Mouse (Mus musculus): ENCODE measurements around the gene Pdgfb. TPM values are rescaled to one million over a fixed set of nuclear protein-coding genes. Genes with fewer than 3 reads are reported as not detected.

Gene Pdgfb
- polyA plus RNA-seq, 1 experiment from 2014 or later, result 3.3 TPM

DNA sequence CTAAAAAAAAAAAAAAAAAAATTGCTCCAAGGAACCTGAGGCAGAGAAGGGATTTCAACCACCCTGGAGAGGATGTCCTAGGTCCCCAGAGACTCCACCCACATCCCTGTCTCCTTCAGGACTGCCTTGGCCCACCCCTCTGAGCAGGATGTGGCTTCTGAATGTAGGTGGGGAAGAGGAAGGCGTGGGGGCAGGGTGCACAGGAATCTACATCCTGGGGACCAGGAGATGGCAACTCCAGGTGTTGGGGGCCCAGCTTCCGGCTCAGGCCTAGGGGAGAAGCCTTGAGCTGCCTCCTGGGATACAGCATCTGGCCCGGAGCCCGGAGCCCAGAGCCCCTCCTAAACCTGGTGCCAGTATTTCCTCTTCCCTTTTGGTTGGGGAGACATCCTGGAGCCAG is 35.3 kb upstream of the Pdgfb start:
- Histone ChIP-seq H3K4me1 (no peaks in the 10 kb centered on the region), H3K36me3 (no peaks in the 10 kb centered on the region), H3K4me2 (replicated peaks) (no peak overlapping the region), H3K9me3 (peaks cover 5% of the 10 kb centered on the region; the same call in 1 of the 2 replicates), H3K4me3 (no peak overlapping the region), H3K27me3 (replicated peaks) (no peaks in the 10 kb centered on the region; the same call in 1 of the 2 replicates), H3K27ac (no peak overlapping the region), H3K9ac (no peak overlapping the region)
- ATAC-seq (ENCODE audit: low FRiP score, low read depth), result no peak
- WGBS, result 84% methylated on average over 4 of the region's 4 CpGs

DNA sequence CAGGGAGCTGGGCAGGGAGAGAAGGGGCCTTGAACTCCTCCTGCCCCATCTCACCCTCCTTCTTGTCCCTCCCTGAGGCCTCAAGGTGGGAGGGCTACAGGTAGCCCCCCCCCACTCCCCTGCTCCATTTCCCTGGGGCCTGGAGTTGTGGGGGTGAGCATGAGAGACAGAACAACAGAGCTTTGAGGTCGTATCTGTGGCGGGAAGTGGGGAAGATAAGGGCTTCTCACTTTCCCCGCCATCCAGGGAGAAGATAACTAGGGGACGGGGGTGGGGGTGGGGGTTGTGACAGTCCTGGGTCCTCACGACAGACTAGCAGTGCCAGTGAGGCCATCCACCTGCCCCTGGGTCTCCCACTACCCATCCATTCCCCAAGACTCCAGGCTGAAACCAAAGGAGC is 33.2 kb upstream of the Pdgfb start:
- WGBS, result 70% methylated on average over 5 of the region's 5 CpGs
- Histone ChIP-seq H3K27me3 (replicated peaks) (no peaks in the 10 kb centered on the region; the same call in 1 of the 2 replicates), H3K4me3 (no peak overlapping the region), H3K4me1 (no peaks in the 10 kb centered on the region), H3K27ac (no peak overlapping the region), H3K4me2 (replicated peaks) (no peak overlapping the region), H3K9me3 (peaks cover 5% of the 10 kb centered on the region; the same call in 1 of the 2 replicates), H3K36me3 (no peaks in the 10 kb centered on the region), H3K9ac (no peak overlapping the region)
- no peak for ATAC-seq (ENCODE audit: low FRiP score, low read depth)

DNA sequence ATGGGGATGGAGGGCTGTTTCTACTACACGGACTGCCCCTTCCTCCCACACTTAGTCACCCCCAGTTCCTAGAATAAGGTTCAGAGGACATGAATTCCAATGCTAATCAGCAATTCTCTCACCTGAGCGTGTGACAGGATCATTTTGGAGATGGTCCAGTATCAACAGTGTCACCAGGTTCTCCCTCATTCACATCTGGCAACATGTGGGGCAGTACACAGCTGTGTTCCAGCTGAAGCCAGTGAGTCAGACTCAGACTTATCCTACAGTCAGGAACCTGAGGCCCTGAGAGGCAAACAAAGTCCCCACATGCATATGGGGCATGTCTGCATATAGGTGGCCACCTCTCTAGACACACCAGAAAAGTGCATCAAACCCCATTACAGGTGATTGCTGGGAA is 32.5 kb upstream of the Pdgfb start:
- WGBS, result 87% methylated on average over 2 of the region's 2 CpGs
- Histone ChIP-seq H3K4me2 (replicated peaks) (no peak overlapping the region), H3K4me3 (no peak overlapping the region), H3K36me3 (no peaks in the 10 kb centered on the region), H3K27me3 (replicated peaks) (no peaks in the 10 kb centered on the region; the same call in 1 of the 2 replicates), H3K9me3 (peaks cover 5% of the 10 kb centered on the region; the same call in 1 of the 2 replicates), H3K27ac (no peak overlapping the region), H3K9ac (no peak overlapping the region), H3K4me1 (no peaks in the 10 kb centered on the region)
- ATAC-seq (ENCODE audit: low FRiP score, low read depth), result no peak

DNA sequence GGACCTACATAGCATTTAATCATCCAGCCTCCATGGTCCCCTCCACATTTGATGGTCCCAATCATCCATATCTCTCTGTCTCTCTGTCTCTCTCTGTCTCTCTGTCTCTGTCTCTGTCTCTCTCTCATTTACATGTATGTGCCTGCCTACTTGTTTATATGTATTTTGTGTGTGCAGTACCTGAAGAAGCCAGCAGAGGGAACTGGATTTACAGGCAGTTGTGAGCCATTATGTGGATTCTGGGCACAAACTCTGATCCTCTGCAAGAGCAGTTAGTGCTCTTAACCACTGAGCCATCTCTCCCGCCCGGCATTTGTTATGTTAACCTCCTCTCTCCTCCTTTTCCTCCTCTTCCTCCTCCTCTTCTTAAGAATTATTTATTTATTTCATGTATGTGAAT is 31.0 kb upstream of the Pdgfb start:
- no peak overlapping the region for H3K9ac ChIP-seq
- no peaks in the 10 kb centered on the region for H3K36me3 ChIP-seq
- H3K9me3 ChIP-seq, result peaks cover 5% of the 10 kb centered on the region; the same call in 1 of the 2 replicates
- H3K27me3 ChIP-seq (replicated peaks), result no peaks in the 10 kb centered on the region; the same call in 1 of the 2 replicates
- no peak overlapping the region for H3K4me3 ChIP-seq
- no peak overlapping the region for H3K27ac ChIP-seq
- no peaks in the 10 kb centered on the region for H3K4me1 ChIP-seq
- H3K4me2 ChIP-seq (replicated peaks), result no peak overlapping the region
- ATAC-seq (ENCODE audit: low FRiP score, low read depth), result no peak
- WGBS, result 94% methylated on average over 2 of the region's 2 CpGs

DNA sequence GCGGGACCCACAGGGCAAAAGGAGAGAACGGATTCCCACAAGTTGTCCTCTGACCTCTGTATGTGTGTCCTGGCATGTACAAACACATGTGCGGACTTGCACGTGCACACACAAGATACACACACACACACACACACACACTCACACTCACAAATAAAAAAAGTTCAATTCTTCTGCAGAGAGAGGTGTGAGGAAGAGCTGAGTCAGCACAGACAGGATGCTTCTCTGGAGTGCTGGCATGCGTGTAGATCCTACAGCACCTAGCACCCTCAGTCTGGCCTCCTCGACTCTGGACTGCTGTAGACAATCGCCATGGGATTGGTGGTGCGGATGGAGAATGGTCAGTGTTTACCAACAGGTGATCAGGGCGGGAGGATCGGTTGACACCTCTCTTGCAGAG is 29.5 kb upstream of the Pdgfb start:
- no peak overlapping the region for H3K4me2 ChIP-seq (replicated peaks)

DNA sequence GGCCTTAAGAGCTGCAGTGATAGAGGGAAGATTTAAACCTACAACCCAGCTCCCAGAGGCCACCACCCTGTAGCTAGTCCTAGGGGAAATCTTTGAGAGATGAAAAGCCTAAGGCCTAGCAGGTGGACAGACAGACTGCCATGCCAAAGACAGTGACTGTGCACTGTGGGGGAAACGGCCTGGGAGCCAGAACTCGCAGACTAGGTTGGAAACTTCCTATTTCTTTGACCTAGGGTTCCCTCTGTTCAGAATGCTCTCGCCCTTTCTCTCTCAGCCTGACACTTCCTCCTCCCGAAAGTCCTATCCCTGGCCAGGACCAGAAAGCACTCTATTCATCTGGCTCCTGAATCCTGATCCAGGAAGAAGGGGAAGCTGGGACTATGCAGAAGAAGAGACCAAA is 27.4 kb upstream of the Pdgfb start:
- 75% methylated on average over 4 of the region's 4 CpGs for WGBS
- H3K9ac ChIP-seq, result no peak overlapping the region
- ATAC-seq (ENCODE audit: low FRiP score, low read depth), result no peak

More for the DNA sequence above, 29.5 kb upstream of the Pdgfb start:
- Histone ChIP-seq H3K9ac (no peak overlapping the region), H3K36me3 (no peaks in the 10 kb centered on the region), H3K4me1 (no peaks in the 10 kb centered on the region), H3K4me3 (no peak overlapping the region), H3K9me3 (peaks cover 5% of the 10 kb centered on the region; the same call in 1 of the 2 replicates), H3K27me3 (replicated peaks) (no peaks in the 10 kb centered on the region; the same call in 1 of the 2 replicates), H3K27ac (no peak overlapping the region)
- 93% methylated on average over 10 of the region's 10 CpGs for WGBS
- no peak for ATAC-seq (ENCODE audit: low FRiP score, low read depth)

DNA sequence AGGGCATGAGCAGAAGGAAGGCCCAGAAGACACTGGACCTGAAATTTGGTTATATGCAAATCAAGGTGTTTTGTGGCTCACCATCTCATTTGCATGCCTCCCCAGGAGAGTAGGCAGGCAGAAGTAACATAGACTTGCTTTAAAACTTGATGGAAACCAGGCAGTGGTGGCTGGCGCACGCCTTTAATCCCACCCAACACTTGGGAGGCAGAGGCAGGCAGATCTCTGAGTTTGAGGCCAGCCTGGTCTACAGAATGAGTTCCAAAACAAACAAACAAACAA is 23.3 kb upstream of the Pdgfb start:
- Histone ChIP-seq H3K4me2 (replicated peaks) (no peak overlapping the region), H3K9ac (no peak overlapping the region), H3K4me1 (no peaks in the 10 kb centered on the region), H3K36me3 (no peaks in the 10 kb centered on the region), H3K4me3 (no peak overlapping the region), H3K9me3 (no peaks in the 10 kb centered on the region), H3K27me3 (replicated peaks) (no peaks in the 10 kb centered on the region), H3K27ac (no peak overlapping the region)
- WGBS, result 95% methylated on average over 2 of the region's 2 CpGs
- ATAC-seq (ENCODE audit: low FRiP score, low read depth), result no peak

More for the DNA sequence above, 27.4 kb upstream of the Pdgfb start:
- H3K27ac ChIP-seq, result no peak overlapping the region
- H3K4me3 ChIP-seq, result no peak overlapping the region
- H3K9me3 ChIP-seq, result peaks cover 5% of the 10 kb centered on the region; the same call in 1 of the 2 replicates
- H3K4me2 ChIP-seq (replicated peaks), result no peak overlapping the region
- H3K27me3 ChIP-seq (replicated peaks), result no peaks in the 10 kb centered on the region
- H3K36me3 ChIP-seq, result no peaks in the 10 kb centered on the region
- H3K4me1 ChIP-seq, result no peaks in the 10 kb centered on the region

DNA sequence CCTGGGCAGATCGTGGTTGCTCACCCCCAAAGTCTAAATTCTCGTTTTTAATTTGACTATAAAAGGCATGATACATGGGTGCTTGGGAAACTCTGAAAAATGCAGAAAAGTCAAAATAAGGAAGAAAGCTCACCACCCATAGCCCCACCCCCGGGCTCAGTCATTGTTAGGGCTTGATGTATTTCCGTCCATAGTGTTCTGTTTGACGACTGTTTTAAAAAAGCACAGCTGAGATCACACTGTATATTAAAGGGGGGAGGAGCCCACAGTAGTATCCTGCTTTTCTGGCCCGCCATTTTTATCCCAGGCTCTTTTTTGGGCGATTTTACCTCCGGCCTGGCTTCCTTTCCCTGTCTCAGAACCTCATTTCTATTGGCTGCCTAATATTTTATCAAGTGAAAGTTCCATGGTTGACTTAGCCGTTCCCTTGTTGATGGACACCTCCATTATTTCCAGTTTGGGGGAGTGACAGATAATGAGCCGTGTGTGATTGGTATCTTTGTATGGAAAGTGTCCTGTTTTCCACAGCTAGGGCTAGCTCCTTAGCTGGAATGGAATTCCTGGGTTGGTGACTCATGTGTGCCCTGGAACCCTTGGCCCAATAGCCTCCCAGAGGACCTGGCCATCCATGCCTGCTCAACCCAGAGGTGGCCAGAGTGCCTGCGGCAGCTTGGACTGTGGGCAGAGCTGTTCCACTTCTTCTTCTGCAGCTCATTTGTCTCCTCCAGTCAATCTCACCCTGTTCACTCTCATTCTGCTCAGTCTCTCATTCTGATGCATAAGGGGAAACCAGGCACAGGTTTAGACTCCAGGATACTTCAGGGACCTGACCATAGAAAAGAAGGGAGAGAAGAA is 22.7 kb upstream of the Pdgfb start:
- 84% methylated on average over 11 of the region's 11 CpGs for WGBS
- no peak overlapping the region for H3K4me3 ChIP-seq

DNA sequence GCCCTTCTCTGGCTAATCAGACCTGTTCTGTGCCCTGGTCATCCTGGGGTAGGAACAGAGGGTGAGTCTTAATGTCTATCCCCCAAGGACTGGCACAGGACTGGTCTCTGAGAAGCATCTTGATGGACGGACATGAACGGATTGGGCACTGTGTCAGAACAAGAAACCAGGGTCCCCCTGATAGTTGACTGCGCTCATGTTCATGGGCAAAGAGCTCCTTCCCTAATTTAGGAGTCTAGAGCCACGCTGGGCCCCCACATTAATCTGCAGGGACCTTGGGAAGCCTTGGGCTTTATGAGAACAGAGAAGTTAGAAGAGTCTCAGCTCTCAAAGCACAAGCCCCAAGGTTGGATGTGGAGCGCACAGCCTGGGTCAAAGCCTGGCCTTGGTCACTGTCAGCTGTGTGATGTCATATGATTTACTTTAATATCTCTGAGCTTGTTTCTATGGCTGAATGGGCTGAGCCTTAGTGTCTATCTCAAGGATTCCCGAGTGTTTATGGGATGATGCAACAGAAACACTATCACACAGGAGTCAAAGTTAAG is 20.6 kb upstream of the Pdgfb start:
- 81% methylated on average over 6 of the region's 6 CpGs for WGBS
- Histone ChIP-seq H3K27me3 (replicated peaks) (no peaks in the 10 kb centered on the region), H3K9me3 (no peaks in the 10 kb centered on the region), H3K9ac (no peak overlapping the region), H3K27ac (no peak overlapping the region), H3K36me3 (no peaks in the 10 kb centered on the region), H3K4me2 (replicated peaks) (no peak overlapping the region), H3K4me3 (no peak overlapping the region), H3K4me1 (no peaks in the 10 kb centered on the region)
- ATAC-seq (ENCODE audit: low FRiP score, low read depth), result no peak

More for the DNA sequence above, 22.7 kb upstream of the Pdgfb start:
- ATAC-seq (ENCODE audit: low FRiP score, low read depth), result no peak
- H3K9me3 ChIP-seq, result no peaks in the 10 kb centered on the region
- no peak overlapping the region for H3K4me2 ChIP-seq (replicated peaks)
- no peaks in the 10 kb centered on the region for H3K4me1 ChIP-seq
- H3K27ac ChIP-seq, result no peak overlapping the region
- H3K9ac ChIP-seq, result no peak overlapping the region
- no peaks in the 10 kb centered on the region for H3K27me3 ChIP-seq (replicated peaks)
- H3K36me3 ChIP-seq, result no peaks in the 10 kb centered on the region

DNA sequence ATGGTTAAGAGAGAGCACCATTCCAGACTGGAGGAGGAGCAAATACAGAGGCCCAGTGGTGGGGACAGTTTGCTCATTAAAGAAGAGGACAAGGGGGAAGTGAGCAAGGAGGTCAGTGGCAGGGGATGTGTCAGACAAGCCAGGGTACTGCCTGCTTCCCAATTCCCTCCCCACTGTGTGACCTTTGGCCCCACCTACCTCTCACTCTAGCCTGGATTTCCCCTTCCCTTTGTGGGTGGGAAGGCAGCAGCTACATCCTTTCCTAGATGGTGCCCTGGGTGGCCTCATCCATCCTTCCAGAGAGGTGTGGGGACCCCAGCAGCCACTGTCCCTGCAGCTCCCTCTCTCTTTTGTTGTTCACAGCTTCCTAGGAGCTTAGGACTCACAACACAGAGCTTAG is 20.1 kb upstream of the Pdgfb start:
- H3K27me3 ChIP-seq (replicated peaks), result no peaks in the 10 kb centered on the region
- no peak overlapping the region for H3K4me3 ChIP-seq
- no peak overlapping the region for H3K27ac ChIP-seq
- H3K4me2 ChIP-seq (replicated peaks), result no peak overlapping the region
- no peaks in the 10 kb centered on the region for H3K4me1 ChIP-seq
- no peak overlapping the region for H3K9ac ChIP-seq
- no peaks in the 10 kb centered on the region for H3K9me3 ChIP-seq
- no peaks in the 10 kb centered on the region for H3K36me3 ChIP-seq
- ATAC-seq (ENCODE audit: low FRiP score, low read depth), result no peak

DNA sequence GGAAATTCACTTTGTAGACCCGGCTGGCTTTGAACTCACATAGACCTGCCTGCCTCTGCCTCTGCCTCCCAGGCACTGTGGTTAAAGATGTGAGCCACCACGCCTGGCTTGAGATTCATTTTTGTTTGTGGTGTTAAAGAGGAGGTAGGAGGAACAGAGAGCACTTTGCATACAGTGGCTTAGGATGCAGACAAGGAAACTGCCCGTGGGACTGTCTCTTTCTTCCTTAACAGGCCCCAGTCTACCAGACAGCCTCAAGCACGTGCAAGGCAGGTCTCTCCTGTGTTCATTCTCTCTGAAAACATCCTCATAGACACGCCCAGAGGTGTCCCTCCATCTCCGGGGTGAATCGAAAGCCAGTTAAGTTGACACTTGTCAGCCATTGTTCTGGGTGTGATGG is 19.6 kb upstream of the Pdgfb start:
- 75% methylated on average over 7 of the region's 7 CpGs for WGBS
- Histone ChIP-seq H3K36me3 (no peaks in the 10 kb centered on the region), H3K4me2 (replicated peaks) (no peak overlapping the region), H3K27ac (no peak overlapping the region), H3K27me3 (replicated peaks) (no peaks in the 10 kb centered on the region), H3K9ac (no peak overlapping the region), H3K4me1 (no peaks in the 10 kb centered on the region), H3K4me3 (no peak overlapping the region), H3K9me3 (no peaks in the 10 kb centered on the region)
- no peak for ATAC-seq (ENCODE audit: low FRiP score, low read depth)

DNA sequence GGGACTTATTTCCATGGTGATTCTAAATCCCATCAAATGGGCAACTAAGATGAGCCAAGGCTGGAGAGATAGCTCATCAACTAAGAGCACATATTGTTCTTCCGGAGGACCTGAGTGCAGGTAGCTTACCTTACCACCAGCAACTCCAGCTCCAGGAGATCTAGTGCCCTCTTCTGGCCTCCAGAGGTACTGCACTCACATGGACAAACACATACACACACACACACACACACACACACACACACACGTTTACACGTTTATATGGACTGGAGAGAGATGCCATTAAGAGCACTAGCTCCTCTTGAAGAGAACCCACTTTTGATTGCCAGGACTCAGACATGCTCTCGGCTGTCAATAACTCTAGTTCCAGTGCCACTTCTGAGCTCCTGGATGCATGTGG is 16.4 kb upstream of the Pdgfb start:
- no peak for ATAC-seq (ENCODE audit: low FRiP score, low read depth)
- H3K4me3 ChIP-seq, result no peak overlapping the region
- no peaks in the 10 kb centered on the region for H3K4me1 ChIP-seq
- H3K36me3 ChIP-seq, result no peaks in the 10 kb centered on the region
- no peak overlapping the region for H3K27ac ChIP-seq
- no peaks in the 10 kb centered on the region for H3K27me3 ChIP-seq (replicated peaks)
- no peak overlapping the region for H3K4me2 ChIP-seq (replicated peaks)
- WGBS, result 88% methylated on average over 4 of the region's 4 CpGs
- H3K9me3 ChIP-seq, result no peaks in the 10 kb centered on the region
- H3K9ac ChIP-seq, result no peak overlapping the region

DNA sequence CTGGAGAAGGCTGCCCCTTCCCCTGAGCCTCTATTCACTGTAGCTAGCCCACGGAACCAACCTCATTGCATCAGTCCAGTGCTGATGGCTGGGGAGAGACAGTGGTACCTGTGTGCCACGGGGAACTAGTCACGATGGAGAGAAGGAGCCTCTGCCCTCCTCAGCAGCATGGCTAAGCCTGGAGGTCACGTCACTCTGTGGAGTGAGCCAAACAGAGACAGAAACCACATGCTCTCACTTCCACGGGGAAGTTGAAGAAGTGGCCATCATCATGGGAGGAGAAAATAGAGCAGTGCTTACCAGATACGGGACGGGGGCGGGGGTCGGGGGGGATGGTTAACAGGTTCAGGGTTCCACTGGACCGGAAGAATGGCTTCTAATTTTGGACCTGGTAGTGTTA is 15.6 kb upstream of the Pdgfb start:
- Histone ChIP-seq H3K27ac (no peak overlapping the region), H3K9me3 (no peaks in the 10 kb centered on the region), H3K4me2 (replicated peaks) (no peak overlapping the region), H3K9ac (no peak overlapping the region), H3K36me3 (no peaks in the 10 kb centered on the region), H3K4me1 (no peaks in the 10 kb centered on the region), H3K4me3 (no peak overlapping the region), H3K27me3 (replicated peaks) (no peaks in the 10 kb centered on the region)
- WGBS, result 90% methylated on average over 10 of the region's 10 CpGs
- ATAC-seq (ENCODE audit: low FRiP score, low read depth), result no peak
